In the genomic region with DNA sequence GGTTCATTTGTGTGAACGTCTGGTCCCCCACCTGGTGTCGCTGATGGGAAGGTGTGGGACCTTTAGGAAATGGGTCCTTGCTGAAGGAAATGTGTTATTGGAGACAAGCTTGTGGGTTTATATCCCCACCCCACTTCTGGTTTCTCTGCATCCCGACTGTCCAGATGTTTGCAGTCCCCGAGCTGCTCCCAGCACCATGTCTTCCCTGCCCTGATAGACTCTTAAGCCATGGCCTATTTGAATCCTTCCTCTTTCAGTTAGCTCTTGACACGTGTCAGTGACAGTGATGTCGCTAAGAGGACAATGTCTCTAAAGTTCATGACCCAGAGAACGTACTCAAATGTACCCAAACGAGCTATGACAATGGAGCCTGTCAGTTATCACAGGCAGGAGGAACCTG, we compare ENCODE assay signal across 24 mouse cellular contexts.
"Had no signal": no experiment of that assay in that cellular context is flagged by ENCODE, and none has a peak within 500 bp of the region (broad histone marks: within the 10 kb centered on the region; RNA-seq: fewer than 3 reads in every experiment).

No protein-coding gene starts in this region.

- H3K9ac ChIP-seq: heart, embryonic 12.5 days; hindbrain, embryonic 13.5 days; hindbrain, embryonic 15.5 days; limb, embryonic 12.5 days; liver, embryonic 13.5 days had no signal

- H3K36me3 ChIP-seq: heart, embryonic 12.5 days; hindbrain, embryonic 13.5 days; hindbrain, embryonic 15.5 days; limb, embryonic 10.5 days; limb, embryonic 12.5 days; liver, embryonic 13.5 days had no signal

- H3K4me2 ChIP-seq: heart, embryonic 12.5 days; hindbrain, embryonic 13.5 days; hindbrain, embryonic 15.5 days; limb, embryonic 12.5 days; liver, embryonic 11.5 days; liver, embryonic 13.5 days had no signal

- H3K9me3 ChIP-seq: heart, embryonic 12.5 days; hindbrain, embryonic 13.5 days; hindbrain, embryonic 15.5 days; limb, embryonic 10.5 days; limb, embryonic 12.5 days; liver, embryonic 13.5 days had no signal

- H3K27ac ChIP-seq: gastrocnemius, adult 2 months; heart, adult 2 months; hindbrain, embryonic 13.5 days; hindbrain, embryonic 15.5 days; hindbrain, postnatal 0 days; layer of hippocampus, adult 2 months; left cerebral cortex, adult 2 months; limb, embryonic 10.5 days; limb, embryonic 12.5 days; liver, embryonic 13.5 days had no signal

- H3K27me3 ChIP-seq: hindbrain, embryonic 13.5 days; hindbrain, embryonic 15.5 days; liver, embryonic 13.5 days had no signal

- ATAC-seq: hindbrain, postnatal 0 days; intestine, embryonic 16.5 days had no signal

- H3K4me1 ChIP-seq: heart, embryonic 12.5 days; liver, embryonic 13.5 days had no signal

- DNase-seq: gastrocnemius, adult 2 months; gastrocnemius, postnatal 10 days; gastrocnemius, postnatal 25 days; heart, adult 11 months; heart, adult 2 months; heart, postnatal 10 days; heart, postnatal 4 days; kidney, adult 11 months; kidney, adult 2 months; kidney, postnatal 10 days; kidney, postnatal 25 days; kidney, postnatal 4 days; liver; liver, embryonic 13.5 days had no signal

- H3K4me3 ChIP-seq: gastrocnemius, adult 2 months; heart, adult 2 months; heart, embryonic 12.5 days; hindbrain, embryonic 13.5 days; hindbrain, embryonic 15.5 days; layer of hippocampus, adult 2 months; left cerebral cortex, adult 2 months; limb, embryonic 10.5 days; limb, embryonic 12.5 days; liver, embryonic 13.5 days had no signal
